Mouse (Mus musculus): ENCODE measurements around the gene Ivns1abp.

GRCm38 (mm10) chr1:151371543-151371942, 27.3 kb downstream of the Ivns1abp start:
- TF ChIP-seq CTCF (IDR thresholded peaks at IDR 0.05) (no peak), EP300 (IDR thresholded peaks at IDR 0.05) (no peak)
